Mouse (Mus musculus): ENCODE data around the gene Polr3g.
"Not testable (repeated sequence)": the region's sequence is repeated elsewhere in the genome, so short reads cannot be mapped to it uniquely, and the experiment has no call there.

The Polr3g gene

GRCm38 (mm10) chr13:81710775-81711545 is at the start of gene Polr3g, which contains the start of gene Mblac2:
Gene Polr3g, minus strand, starts transcription at chr13:81711013.
Gene Mblac2, plus strand, starts transcription at chr13:81711341.
- peak; percentile 97 for DNase-seq (ENCODE audit: low spot score)

- no peak for DNase-seq (ENCODE audit: low spot score)
Observed at GRCm38 (mm10) chr13:81760379-81760778, 49.6 kb upstream of the Polr3g start.

GRCm38 (mm10) chr13:81757058-81757660 is 46.3 kb upstream of the Polr3g start:
- no peak for DNase-seq (ENCODE audit: low spot score)

GRCm38 (mm10) chr13:81755324-81755723 is 44.5 kb upstream of the Polr3g start:
- no peak for DNase-seq (ENCODE audit: low spot score)

- no peak for DNase-seq (ENCODE audit: low spot score)
Observed at GRCm38 (mm10) chr13:81754878-81755277, 44.1 kb upstream of the Polr3g start.

GRCm38 (mm10) chr13:81744092-81744396 is 33.2 kb upstream of the Polr3g start:
- DNase-seq (ENCODE audit: low spot score) = no peak

- DNase-seq (ENCODE audit: low spot score) = no peak
Observed at GRCm38 (mm10) chr13:81743391-81744091, 32.7 kb upstream of the Polr3g start.

GRCm38 (mm10) chr13:81740898-81741297 is 30.1 kb upstream of the Polr3g start:
- DNase-seq (ENCODE audit: low spot score) = no peak

- no peak for DNase-seq (ENCODE audit: low spot score)
Observed at GRCm38 (mm10) chr13:81736606-81737005, 25.8 kb upstream of the Polr3g start.

GRCm38 (mm10) chr13:81730362-81730761 is 19.5 kb upstream of the Polr3g start:
- no peak for DNase-seq (ENCODE audit: low spot score)

- DNase-seq (ENCODE audit: low spot score) = no peak
Observed at GRCm38 (mm10) chr13:81729102-81729501, 18.3 kb upstream of the Polr3g start.

- DNase-seq (ENCODE audit: low spot score) = not testable (repeated sequence)
Observed at GRCm38 (mm10) chr13:81728141-81728540, 17.3 kb upstream of the Polr3g start.

GRCm38 (mm10) chr13:81713896-81714295 is 3.1 kb upstream of the Polr3g start:
- no peak for DNase-seq (ENCODE audit: low spot score)

GRCm38 (mm10) chr13:81711546-81712371 is 946 bp upstream of the Polr3g start:
- DNase-seq (ENCODE audit: low spot score) = no peak

- DNase-seq (ENCODE audit: low spot score) = no peak
Observed at GRCm38 (mm10) chr13:81710266-81710665, 547 bp downstream of the Polr3g start.

- no peak for DNase-seq (ENCODE audit: low spot score)
Observed at GRCm38 (mm10) chr13:81709805-81710204, 1.0 kb downstream of the Polr3g start.

- no peak for DNase-seq (ENCODE audit: low spot score)
Observed at GRCm38 (mm10) chr13:81706311-81706710, 4.5 kb downstream of the Polr3g start.

GRCm38 (mm10) chr13:81703621-81704020 is 7.2 kb downstream of the Polr3g start:
- DNase-seq (ENCODE audit: low spot score) = no peak

GRCm38 (mm10) chr13:81703148-81703547 is 7.7 kb downstream of the Polr3g start:
- DNase-seq (ENCODE audit: low spot score) = no peak

- no peak for DNase-seq (ENCODE audit: low spot score)
Observed at GRCm38 (mm10) chr13:81694446-81694845, 16.4 kb downstream of the Polr3g start.

GRCm38 (mm10) chr13:81691606-81692005 is 19.2 kb downstream of the Polr3g start:
- DNase-seq (ENCODE audit: low spot score) = no peak

- DNase-seq (ENCODE audit: low spot score) = peak; percentile 34
Observed at GRCm38 (mm10) chr13:81690477-81690876, 20.3 kb downstream of the Polr3g start.

Data from ovary, postnatal 36 days (tissue).